Mouse (Mus musculus) brain, embryonic 14.5 days (tissue): ENCODE results near the gene Mylk4.

ENCODE experiments used
- CTCF ChIP-seq: fragments of 200-500 bp; IDR thresholded peaks from 2 replicates; pipeline ENCODE4 v1.5.1; 2012; ENCODE audit warnings: inconsistent platforms, mild to moderate bottlenecking, moderate library complexity, borderline replicate concordance; ENCODE audit not compliant: insufficient read depth, insufficient read length; ENCODE audit errors: extremely low read depth
- POLR2A ChIP-seq: fragments of 200-500 bp; IDR thresholded peaks from 2 replicates; pipeline ENCODE4 v1.6.1; 2012; ENCODE audit warnings: mild to moderate bottlenecking, inconsistent platforms, borderline replicate concordance; ENCODE audit not compliant: poor library complexity, insufficient read depth, insufficient read length, severe bottlenecking; ENCODE audit errors: extremely low read depth

GRCm38 (mm10) chr13:32776350-32776749 is 7.4 kb downstream of the Mylk4 start:
- TF ChIP-seq POLR2A (no peak), CTCF (no peak)
